Mouse (Mus musculus) neural tube, embryonic 11.5 days (tissue): Measurements from ENCODE around the gene Rsad1. TPM values are rescaled to one million over a fixed set of nuclear protein-coding genes. Genes with fewer than 3 reads are reported as not detected.
A peak's percentile ranks its signal among the peaks of the same experiment; 100 is the strongest.

Experiments used
- ATAC-seq: fragments of 200-750 bp; cut with Nextera tagmentation; 2 replicates; pipeline ENCODE4 v1.8.0; 2017; ENCODE audit warnings: moderate number of reproducible peaks, mild to moderate bottlenecking, moderate TSS enrichment, moderate library complexity; ENCODE audit not compliant: insufficient read depth, low FRiP score, low TSS enrichment
- DNase-seq: peaks from one replicate; pipeline ENCODE4 v3.0.0-alpha.2; 2015; ENCODE audit warnings: low spot score
- H3K27ac ChIP-seq: fragments of 300-500 bp; sonication (generic); 2 replicates; pipeline ENCODE4 v1.5.1; 2014; ENCODE audit warnings: low read depth, mild to moderate bottlenecking, low read length
- H3K27me3 ChIP-seq: fragments of 300-500 bp; sonication (generic); 2 replicates; pipeline ENCODE4 v1.6.1; 2014; ENCODE audit warnings: mild to moderate bottlenecking, low read length, mixed read lengths; ENCODE audit not compliant: control insufficient read depth, insufficient read depth
- H3K36me3 ChIP-seq: fragments of 300-500 bp; sonication (generic); 2 replicates; pipeline ENCODE4 v1.6.1; 2014; ENCODE audit warnings: mild to moderate bottlenecking, low read length, moderate library complexity, mixed read lengths; ENCODE audit not compliant: control insufficient read depth, insufficient read depth
- H3K4me1 ChIP-seq: fragments of 300-500 bp; sonication (generic); 2 replicates; pipeline ENCODE4 v1.6.1; 2014; ENCODE audit warnings: low read length, mixed read lengths; ENCODE audit not compliant: control insufficient read depth, insufficient read depth
- H3K4me2 ChIP-seq: fragments of 300-500 bp; sonication (generic); 2 replicates; pipeline ENCODE4 v1.6.1; 2014; ENCODE audit warnings: low read depth, mild to moderate bottlenecking, moderate library complexity
- H3K4me3 ChIP-seq: fragments of 300-500 bp; sonication (generic); 2 replicates; pipeline ENCODE4 v1.5.1; 2014; ENCODE audit warnings: low read depth, low read length
- H3K9ac ChIP-seq: fragments of 300-500 bp; sonication (generic); 2 replicates; pipeline ENCODE4 v1.6.1; 2014; ENCODE audit warnings: mild to moderate bottlenecking, low read length
- H3K9me3 ChIP-seq: fragments of 300-500 bp; sonication (generic); 2 replicates; pipeline ENCODE4 v1.6.1; 2016; ENCODE audit warnings: low read length; ENCODE audit not compliant: control insufficient read depth
- WGBS: fragments of 180-500 bp; shearing (Covaris S2); extraction: QIAGEN DNeasy Blood & Tissue Kit; methylation state at CpG from one replicate; pipeline ENCODE4 v1.1.7; 2014; 5-methylcytosine and 5-hydroxymethylcytosine counted together
- polyA plus RNA-seq: library from polyadenylated mRNA; unstranded; fragments of >200 nt; fragmentation: Nextera tagmentation; extraction: Ambion mirVana; gene quantifications from 2 replicates; pipeline ENCODE4 v1.2.1, GENCODE M21; 2014

The Rsad1 gene
- polyA plus RNA-seq, 1 experiment from 2014 or later: 2.8 TPM

DNA sequence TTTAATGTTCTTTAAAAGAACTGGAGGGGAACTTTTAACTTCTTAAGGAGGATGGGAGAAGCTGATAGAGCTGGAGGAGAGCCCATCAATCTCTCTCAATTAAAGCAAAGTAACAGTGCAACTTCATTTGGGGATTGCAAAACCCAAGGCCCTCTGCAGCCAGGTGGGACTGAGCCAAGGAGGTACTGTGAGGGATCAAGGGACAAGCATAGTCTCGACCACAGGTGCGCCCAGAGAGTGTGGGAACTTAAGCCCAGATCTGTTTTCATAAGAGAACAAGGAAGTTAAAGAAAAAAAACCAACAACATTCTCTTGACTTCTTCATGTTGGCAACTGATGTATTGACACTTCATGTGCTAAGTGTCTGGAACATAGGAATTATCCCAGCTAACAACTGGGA is 26.0 kb upstream of the Rsad1 start:
- no peaks in the 10 kb centered on the region for H3K9me3 ChIP-seq
- H3K4me1 ChIP-seq: no peaks in the 10 kb centered on the region; the same call in 1 of the 2 replicates
- H3K4me2 ChIP-seq: no peak overlapping the region
- no peak overlapping the region for H3K9ac ChIP-seq
- H3K4me3 ChIP-seq: no peak overlapping the region
- H3K27ac ChIP-seq: no peak overlapping the region
- no peaks in the 10 kb centered on the region for H3K27me3 ChIP-seq
- no peak for DNase-seq
- 81% methylated on average over 2 of the region's 2 CpGs for WGBS
- no peaks in the 10 kb centered on the region for H3K36me3 ChIP-seq
- ATAC-seq: no peak

DNA sequence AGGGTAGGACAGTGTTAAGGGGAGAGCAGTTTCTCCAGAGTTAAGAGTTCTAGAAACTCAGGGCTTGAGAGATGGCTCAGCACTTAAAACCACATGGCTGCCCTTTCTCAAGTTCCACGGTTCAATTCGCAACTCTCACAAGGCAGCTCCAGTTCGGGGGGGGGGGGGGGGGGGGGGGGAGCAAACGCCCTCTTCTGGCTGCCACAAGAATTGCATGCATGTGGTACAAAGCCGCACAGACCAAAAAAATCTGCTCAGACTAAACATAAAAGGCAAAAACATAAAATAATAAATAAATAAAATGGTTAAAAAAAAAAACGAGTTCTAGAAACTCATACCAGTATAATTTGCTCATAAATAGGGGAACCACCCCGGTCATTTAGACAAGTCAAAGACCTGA is 25.5 kb upstream of the Rsad1 start:
- H3K4me2 ChIP-seq: no peak overlapping the region
- H3K9ac ChIP-seq: no peak overlapping the region
- ATAC-seq (no peak), DNase-seq (no peak)
- H3K36me3 ChIP-seq: no peaks in the 10 kb centered on the region
- no peaks in the 10 kb centered on the region; the same call in 1 of the 2 replicates for H3K4me1 ChIP-seq
- H3K9me3 ChIP-seq: no peaks in the 10 kb centered on the region
- 27% methylated on average over 6 of the region's 7 CpGs for WGBS
- H3K27me3 ChIP-seq: no peaks in the 10 kb centered on the region
- H3K4me3 ChIP-seq: no peak overlapping the region
- no peak overlapping the region for H3K27ac ChIP-seq

DNA sequence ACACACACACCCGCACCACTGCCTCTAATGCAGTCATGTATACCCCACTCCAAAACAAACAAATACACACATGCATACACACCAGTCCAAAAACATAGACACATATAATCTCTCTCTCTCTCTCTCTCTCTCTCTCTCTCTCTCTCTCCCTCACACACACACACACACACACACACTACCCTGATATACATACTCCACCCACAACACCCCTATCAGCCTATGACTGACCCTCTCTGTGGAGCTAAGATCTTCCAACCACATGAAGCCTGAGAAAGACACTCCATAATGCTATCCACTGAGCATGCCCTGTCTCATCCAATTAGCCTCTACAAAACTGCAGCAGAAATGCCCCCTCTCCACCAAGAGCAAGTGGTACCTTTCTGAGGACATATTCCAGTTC is 22.8 kb upstream of the Rsad1 start:
- no peak overlapping the region for H3K9ac ChIP-seq
- H3K4me3 ChIP-seq: no peak overlapping the region
- no peaks in the 10 kb centered on the region for H3K9me3 ChIP-seq
- no peak overlapping the region for H3K4me2 ChIP-seq
- H3K27me3 ChIP-seq: no peaks in the 10 kb centered on the region
- no peak for DNase-seq
- H3K4me1 ChIP-seq: no peaks in the 10 kb centered on the region; the same call in 1 of the 2 replicates
- ATAC-seq: no peak
- no peaks in the 10 kb centered on the region for H3K36me3 ChIP-seq
- H3K27ac ChIP-seq: no peak overlapping the region
- 96% methylated on average over 1 of the region's 1 CpGs for WGBS

DNA sequence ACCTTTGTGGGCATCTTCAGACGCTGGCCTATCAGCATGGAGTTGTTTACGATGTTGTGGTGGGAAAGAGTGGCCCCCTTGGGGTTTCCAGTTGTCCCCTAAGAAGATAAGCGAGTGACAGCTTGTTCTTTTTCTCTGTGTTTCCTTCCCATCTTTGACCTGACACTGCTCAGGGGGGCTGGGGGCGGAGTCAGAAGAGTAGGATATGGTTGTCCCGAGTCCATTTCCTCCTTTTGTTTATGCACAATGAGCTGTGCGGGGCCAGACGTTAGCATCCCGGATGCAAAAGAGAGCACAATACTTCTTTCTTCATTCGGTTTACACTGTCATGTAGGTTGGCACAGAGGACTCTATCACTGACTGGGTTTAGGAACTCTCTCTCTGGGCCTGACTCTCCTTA is 21.6 kb upstream of the Rsad1 start:
- WGBS: 46% methylated on average over 9 of the region's 9 CpGs
- ATAC-seq: no peak
- H3K27ac ChIP-seq: 0 out of 2 replicates have a peak overlapping the region, but pooled peaks have one; percentile 42

DNA sequence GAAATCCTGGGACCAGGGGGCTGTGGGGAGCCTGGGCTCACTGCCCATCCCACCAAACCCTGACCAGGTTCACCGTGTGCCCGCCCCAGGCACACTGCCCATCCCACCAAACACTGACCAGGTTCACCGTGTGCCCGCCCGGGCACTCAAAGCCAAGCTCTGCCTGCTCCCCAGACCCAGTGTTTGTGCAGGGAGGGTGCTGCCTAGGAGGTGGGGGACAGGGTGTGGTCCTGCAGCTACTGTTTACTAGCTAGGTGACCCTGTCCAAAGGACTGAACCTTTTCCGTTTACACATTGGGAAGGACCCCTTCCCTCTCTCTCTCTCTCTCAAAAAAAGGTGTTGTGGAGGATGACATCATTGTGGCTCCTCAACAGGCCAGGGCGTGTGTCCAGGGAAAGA is 18.3 kb upstream of the Rsad1 start:
- WGBS: 92% methylated on average over 7 of the region's 7 CpGs
- no peak for ATAC-seq

More for the DNA sequence above, 21.6 kb upstream of the Rsad1 start:
- no peaks in the 10 kb centered on the region; the same call in 1 of the 2 replicates for H3K4me1 ChIP-seq
- H3K4me2 ChIP-seq: no peak overlapping the region
- peaks cover 5% of the 10 kb centered on the region for H3K27me3 ChIP-seq
- no peaks in the 10 kb centered on the region for H3K9me3 ChIP-seq
- no peak overlapping the region for H3K9ac ChIP-seq
- H3K4me3 ChIP-seq: no peak overlapping the region
- H3K36me3 ChIP-seq: no peaks in the 10 kb centered on the region
- no peak for DNase-seq

DNA sequence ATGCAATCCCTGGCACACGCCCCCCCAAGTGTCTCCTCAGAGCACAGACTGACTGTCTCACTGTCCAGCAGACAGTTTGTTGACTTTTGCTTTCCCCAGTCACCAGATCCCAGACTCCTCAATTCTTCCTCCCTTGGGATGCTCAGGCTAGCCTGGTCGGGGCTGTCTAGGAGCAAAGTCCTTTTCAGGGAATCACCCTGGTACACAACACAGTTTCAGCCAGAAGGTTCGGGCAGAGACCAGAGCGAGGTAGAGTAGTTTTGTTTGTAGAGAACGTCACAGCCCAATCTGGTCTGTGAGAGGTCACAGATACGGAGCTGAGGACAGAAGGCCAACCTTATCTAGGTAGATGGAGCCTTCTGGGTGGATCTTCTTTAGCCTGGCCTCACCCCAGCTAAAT is 17.5 kb upstream of the Rsad1 start:
- H3K27ac ChIP-seq: no peak overlapping the region
- H3K9ac ChIP-seq: no peak overlapping the region
- H3K4me1 ChIP-seq: peaks cover 6% of the 10 kb centered on the region; the same call in 1 of the 2 replicates
- no peaks in the 10 kb centered on the region for H3K9me3 ChIP-seq
- H3K4me2 ChIP-seq: no peak overlapping the region
- H3K4me3 ChIP-seq: no peak overlapping the region
- no peak for ATAC-seq
- no peak for DNase-seq
- H3K27me3 ChIP-seq: peaks cover 19% of the 10 kb centered on the region
- no peaks in the 10 kb centered on the region for H3K36me3 ChIP-seq
- 80% methylated on average over 6 of the region's 6 CpGs for WGBS

More for the DNA sequence above, 18.3 kb upstream of the Rsad1 start:
- Histone ChIP-seq H3K36me3 (no peaks in the 10 kb centered on the region), H3K27me3 (peaks cover 19% of the 10 kb centered on the region), H3K4me1 (peaks cover 6% of the 10 kb centered on the region; the same call in 1 of the 2 replicates), H3K4me3 (no peak overlapping the region), H3K9me3 (no peaks in the 10 kb centered on the region), H3K9ac (no peak overlapping the region), H3K4me2 (no peak overlapping the region), H3K27ac (no peak overlapping the region)
- no peak for DNase-seq

DNA sequence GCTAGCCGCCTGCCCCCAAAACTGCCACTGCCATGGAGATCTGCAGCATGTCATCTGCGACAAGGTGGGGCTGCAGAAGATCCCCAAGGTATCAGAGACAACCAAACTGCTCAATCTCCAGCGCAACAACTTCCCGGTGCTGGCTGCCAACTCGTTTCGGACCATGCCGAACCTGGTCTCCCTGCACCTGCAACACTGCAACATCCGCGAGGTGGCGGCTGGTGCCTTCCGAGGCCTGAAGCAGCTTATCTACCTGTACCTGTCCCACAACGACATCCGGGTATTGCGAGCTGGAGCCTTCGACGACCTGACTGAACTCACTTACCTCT is 16.1 kb upstream of the Rsad1 start:
- peaks cover 6% of the 10 kb centered on the region; the same call in 1 of the 2 replicates for H3K4me1 ChIP-seq
- ATAC-seq (no peak), DNase-seq (no peak)
- H3K9ac ChIP-seq: no peak overlapping the region
- WGBS: 12% methylated on average over 16 of the region's 16 CpGs
- no peak overlapping the region for H3K27ac ChIP-seq
- no peaks in the 10 kb centered on the region for H3K9me3 ChIP-seq
- no peak overlapping the region for H3K4me3 ChIP-seq
- H3K36me3 ChIP-seq: no peaks in the 10 kb centered on the region
- H3K27me3 ChIP-seq: peaks cover 19% of the 10 kb centered on the region
- H3K4me2 ChIP-seq: peak overlapping the region; percentile 30

DNA sequence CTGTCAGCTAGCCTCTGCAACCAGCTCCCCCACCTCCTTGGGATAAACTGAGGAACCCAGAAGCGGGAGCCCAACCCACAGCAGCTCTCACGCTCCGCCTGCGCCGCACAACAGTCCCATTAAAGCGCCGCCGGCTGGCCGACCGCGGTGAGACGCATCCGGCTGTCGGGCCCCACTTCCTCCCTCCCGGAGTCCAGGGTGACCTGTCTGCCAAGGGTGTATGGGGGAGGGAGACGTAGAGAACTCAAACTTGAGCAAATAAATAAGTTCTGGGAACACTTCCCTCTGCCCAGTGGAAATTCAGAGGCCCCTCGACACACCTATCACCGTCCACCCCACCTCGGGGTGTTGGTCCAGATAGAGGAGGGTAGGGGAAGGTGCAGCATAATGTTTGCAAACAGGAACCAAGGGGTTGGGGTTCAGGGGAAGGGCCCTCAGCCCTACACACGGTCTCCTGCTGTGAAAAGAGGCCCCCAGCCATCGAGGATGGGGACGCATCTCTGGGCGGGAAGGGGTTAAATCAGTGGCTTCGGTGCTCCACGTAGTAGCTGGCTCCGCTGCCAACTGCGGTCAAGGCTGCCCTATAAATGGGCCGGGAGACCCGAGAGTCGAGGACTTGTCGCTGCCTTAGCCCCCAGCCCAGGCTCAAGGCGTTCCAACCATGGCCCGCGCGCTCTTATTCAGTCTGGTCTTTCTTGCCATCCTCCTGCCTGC is 15.5 kb upstream of the Rsad1 start, which contains the start of gene Chad:
TSS of gene Chad (plus strand) at position 611 of the 714 bp plus-strand sequence.
- Histone ChIP-seq H3K4me1 (peaks cover 6% of the 10 kb centered on the region; the same call in 1 of the 2 replicates), H3K27me3 (peaks cover 19% of the 10 kb centered on the region), H3K4me2 (peak within 1 kb of the TSS; percentile 30), H3K27ac (no peak within 1 kb of the TSS), H3K4me3 (0 out of 2 replicates have a peak within 1 kb of the TSS, but pooled peaks have one; percentile 11), H3K9ac (0 out of 2 replicates have a peak within 1 kb of the TSS, but pooled peaks have one; percentile 18), H3K9me3 (no peaks in the 10 kb centered on the region), H3K36me3 (no peaks in the 10 kb centered on the region)
- peak; percentile 67 for DNase-seq
- no peak; the same call in 1 of the 2 replicates for ATAC-seq
- 4% methylated on average over 35 of the region's 35 CpGs for WGBS

DNA sequence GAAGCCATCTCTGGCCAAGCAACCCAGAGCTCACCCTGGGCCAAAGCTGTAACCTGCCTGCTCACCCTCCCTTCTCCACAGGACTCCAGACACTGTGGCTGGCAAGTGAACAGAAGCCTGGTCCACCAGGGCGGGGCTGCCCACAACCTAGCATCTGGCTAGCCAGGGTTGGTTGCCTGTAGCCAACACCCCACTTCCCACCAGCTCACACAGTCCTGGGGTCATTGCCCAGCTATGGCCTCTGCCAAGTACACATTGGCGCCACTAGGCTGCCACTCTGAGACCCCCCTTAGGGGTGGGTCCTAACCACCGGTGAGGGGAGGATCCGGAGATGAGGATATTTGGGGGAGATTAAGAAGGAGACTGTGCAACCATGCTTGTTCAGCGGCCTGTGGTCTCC is 14.8 kb upstream of the Rsad1 start:
- Histone ChIP-seq H3K27ac (no peak overlapping the region), H3K36me3 (no peaks in the 10 kb centered on the region), H3K4me1 (peaks cover 6% of the 10 kb centered on the region; the same call in 1 of the 2 replicates), H3K27me3 (peaks cover 19% of the 10 kb centered on the region), H3K9me3 (no peaks in the 10 kb centered on the region), H3K4me2 (no peak overlapping the region), H3K9ac (no peak overlapping the region), H3K4me3 (no peak overlapping the region)
- WGBS: 58% methylated on average over 5 of the region's 5 CpGs
- ATAC-seq (no peak), DNase-seq (no peak)
